Mouse (Mus musculus) liver, adult 2 months (tissue): ENCODE measurements around the gene Ndufb4. TPM values are rescaled to one million over a fixed set of nuclear protein-coding genes. Genes with fewer than 3 reads are reported as not detected.
"Not testable (repeated sequence)": the region's sequence is repeated elsewhere in the genome, so short reads cannot be mapped to it uniquely, and the experiment has no call there.

Experiments used
- DNase-seq: peaks from one replicate; pipeline ENCODE4 v3.0.0-alpha.2; 2011; ENCODE audit warnings: low read depth, low spot score; ENCODE audit errors: extremely low read depth
- H3K27ac ChIP-seq: fragments of 200-500 bp; replicated peaks from 2 replicates; pipeline ENCODE4 v1.5.1; 2012; ENCODE audit warnings: low read depth, mild to moderate bottlenecking, control low read depth, inconsistent platforms, low read length; ENCODE audit not compliant: insufficient read depth
- H3K27me3 ChIP-seq: fragments of 200-500 bp; 2 replicates; pipeline ENCODE4 v1.6.1; 2012; ENCODE audit warnings: mild to moderate bottlenecking, moderate library complexity, low read length, inconsistent platforms; ENCODE audit not compliant: control insufficient read depth, insufficient read depth
- H3K36me3 ChIP-seq: fragments of 200-500 bp; 2 replicates; pipeline ENCODE4 v1.6.1; 2012; ENCODE audit warnings: low read length, inconsistent platforms; ENCODE audit not compliant: control insufficient read depth, insufficient read depth
- H3K4me1 ChIP-seq: fragments of 200-500 bp; 2 replicates; pipeline ENCODE4 v1.6.1; 2011; ENCODE audit warnings: low read length; ENCODE audit not compliant: control insufficient read depth, insufficient read depth
- H3K4me3 ChIP-seq: fragments of 200-500 bp; 2 replicates; pipeline ENCODE4 v1.5.1; 2011; ENCODE audit warnings: low read depth, mild to moderate bottlenecking, control low read depth, low read length, moderate library complexity; ENCODE audit not compliant: insufficient read depth
- H3K79me2 ChIP-seq: fragments of 200-500 bp; 2 replicates; pipeline ENCODE4 v1.6.1; 2012; ENCODE audit warnings: inconsistent platforms, mild to moderate bottlenecking, low read length, moderate library complexity; ENCODE audit not compliant: control insufficient read depth, insufficient read depth
- H3K9ac ChIP-seq: fragments of 200-500 bp; 2 replicates; pipeline ENCODE4 v1.6.1; 2012; ENCODE audit warnings: low read depth, mild to moderate bottlenecking, control low read depth, inconsistent platforms, low read length
- CTCF ChIP-seq: fragments of 200-500 bp; IDR thresholded peaks from 2 replicates; pipeline ENCODE4 v1.5.1; 2011; ENCODE audit warnings: low read depth, low read length, control low read depth
- POLR2A ChIP-seq: fragments of 200-500 bp; IDR thresholded peaks from 2 replicates; pipeline ENCODE4 v1.6.1; 2011; ENCODE audit warnings: low read length, control low read depth; ENCODE audit not compliant: insufficient read depth; ENCODE audit errors: extremely low read depth
- WGBS: fragments of 180-500 bp; shearing (Covaris S2); methylation state at CpG from one replicate; pipeline ENCODE4 v1.1.7; 2018; 5-methylcytosine and 5-hydroxymethylcytosine counted together
- polyA plus RNA-seq: library from polyadenylated mRNA; depleted of rRNA; stranded (reverse); fragments of >200 nt; gene quantifications from 2 replicates; pipeline ENCODE4 v1.2.3, GENCODE M21; 2012
- total RNA-seq: library from RNA; depleted of rRNA; stranded (reverse); fragments of >200 nt; gene quantifications from 2 replicates; pipeline ENCODE4 v1.2.3, GENCODE M21; 2014

Ndufb4 gene
- total and polyA plus RNA-seq, 2 experiments = 54.4 to 79.9 TPM

DNA sequence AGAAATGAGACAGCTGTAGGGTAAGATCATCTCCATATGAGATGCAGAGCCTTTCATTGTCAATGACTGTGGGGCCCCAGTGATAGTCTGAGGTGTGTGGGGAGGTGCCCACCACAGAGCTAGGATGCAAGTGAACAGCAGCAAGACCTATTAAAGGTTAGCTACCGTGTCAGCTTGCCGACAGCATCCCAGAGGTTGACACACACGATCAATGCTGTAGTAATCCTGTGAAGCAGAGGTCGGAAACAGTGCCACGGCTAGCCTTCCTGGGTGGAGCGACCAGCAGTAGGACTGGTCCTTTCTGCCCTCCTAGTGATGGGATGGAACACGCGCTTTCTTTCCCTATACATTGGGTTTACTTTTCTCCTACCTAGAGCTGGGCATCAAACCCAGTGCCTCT is 9.0 kb downstream of the Ndufb4 start:
- Histone ChIP-seq H3K27me3 (no peaks in the 10 kb centered on the region), H3K4me1 (no peaks in the 10 kb centered on the region; the same call in 1 of the 2 replicates), H3K79me2 (peaks cover under 1% of the 10 kb centered on the region; the same call in 1 of the 2 replicates), H3K9ac (no peak overlapping the region), H3K36me3 (peaks cover 17% of the 10 kb centered on the region), H3K4me3 (no peak overlapping the region), H3K27ac (no peak overlapping the region)
- DNase-seq = no peak
- TF ChIP-seq CTCF (0 out of 2 replicates have a peak, but pooled peaks have one; percentile 1), POLR2A (no peak)
- 69% methylated on average over 8 of the region's 8 CpGs for WGBS

DNA sequence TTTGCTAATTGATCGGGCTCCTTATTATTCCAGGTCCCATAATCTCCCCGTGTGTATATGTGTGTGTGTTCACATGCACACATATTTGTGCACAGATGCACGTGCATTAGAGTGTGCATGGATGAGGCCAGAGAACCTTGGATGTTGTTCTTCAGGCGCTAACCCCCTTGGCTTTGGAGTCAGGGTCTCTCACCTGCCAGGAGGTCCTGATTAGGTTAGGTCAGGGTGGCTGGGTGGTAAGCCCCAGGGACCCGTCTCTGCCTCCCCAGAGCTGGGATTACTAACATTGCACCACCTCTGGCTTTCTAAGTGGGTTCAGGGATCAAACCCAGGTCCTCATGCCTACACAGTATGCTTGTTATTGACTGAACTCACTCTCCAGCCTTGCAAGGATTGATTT is 9.8 kb downstream of the Ndufb4 start:
- Histone ChIP-seq H3K27ac (no peak overlapping the region), H3K36me3 (peaks cover 17% of the 10 kb centered on the region), H3K27me3 (no peaks in the 10 kb centered on the region), H3K4me3 (no peak overlapping the region), H3K9ac (no peak overlapping the region), H3K79me2 (no peaks in the 10 kb centered on the region), H3K4me1 (no peaks in the 10 kb centered on the region; the same call in 1 of the 2 replicates)
- no peak for TF ChIP-seq CTCF
- no peak for TF ChIP-seq POLR2A
- no peak for DNase-seq
- WGBS = 84% methylated on average over 5 of the region's 5 CpGs

GRCm38 (mm10) chr16:37640522-37640921 is 13.7 kb downstream of the Ndufb4 start:
- not testable (repeated sequence) for H3K36me3 ChIP-seq, H3K27me3 ChIP-seq, H3K4me3 ChIP-seq, H3K79me2 ChIP-seq, DNase-seq, H3K9ac ChIP-seq, H3K4me1 ChIP-seq, H3K27ac ChIP-seq

- H3K27ac ChIP-seq = no peak overlapping the region
- no peak overlapping the region for H3K4me3 ChIP-seq
- DNase-seq = no peak
- no peaks in the 10 kb centered on the region; the same call in 1 of the 2 replicates for H3K4me1 ChIP-seq
- H3K9ac ChIP-seq = no peak overlapping the region
- peaks cover 3% of the 10 kb centered on the region for H3K36me3 ChIP-seq
- no peak for TF ChIP-seq POLR2A
- no peak for TF ChIP-seq CTCF
- H3K79me2 ChIP-seq = no peaks in the 10 kb centered on the region
- H3K27me3 ChIP-seq = no peaks in the 10 kb centered on the region
These were observed 16.5 kb downstream of the Ndufb4 start for GRCm38 (mm10) chr16:37637802-37638201.

DNA sequence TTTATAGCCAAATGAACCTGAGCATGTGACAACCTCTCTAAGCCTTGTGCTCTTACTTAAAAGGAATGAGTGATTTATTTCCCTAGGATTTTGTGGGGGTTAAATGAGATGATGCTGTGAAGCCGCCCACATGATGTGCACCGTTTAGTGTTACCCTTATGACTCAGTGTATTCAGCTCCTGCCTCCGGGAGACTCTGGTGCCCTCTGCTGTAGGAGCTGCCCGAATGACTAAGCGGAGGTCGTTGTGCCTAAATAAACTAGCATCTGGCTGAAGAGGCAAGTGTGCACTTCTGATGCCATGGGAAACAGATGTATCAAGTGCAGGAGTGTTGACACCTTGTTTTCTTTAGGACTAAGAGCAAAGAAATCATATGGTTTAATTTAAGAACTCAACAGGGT is 18.1 kb downstream of the Ndufb4 start:
- H3K27me3 ChIP-seq = no peaks in the 10 kb centered on the region
- H3K27ac ChIP-seq = no peak overlapping the region
- peaks cover 19% of the 10 kb centered on the region for H3K36me3 ChIP-seq
- TF ChIP-seq POLR2A (no peak), CTCF (peak; percentile 72)
- peak; percentile 54 for DNase-seq
- no peak overlapping the region for H3K4me3 ChIP-seq
- H3K9ac ChIP-seq = no peak overlapping the region
- WGBS = 33% methylated on average over 6 of the region's 6 CpGs
- no peaks in the 10 kb centered on the region for H3K4me1 ChIP-seq
- H3K79me2 ChIP-seq = no peaks in the 10 kb centered on the region

DNA sequence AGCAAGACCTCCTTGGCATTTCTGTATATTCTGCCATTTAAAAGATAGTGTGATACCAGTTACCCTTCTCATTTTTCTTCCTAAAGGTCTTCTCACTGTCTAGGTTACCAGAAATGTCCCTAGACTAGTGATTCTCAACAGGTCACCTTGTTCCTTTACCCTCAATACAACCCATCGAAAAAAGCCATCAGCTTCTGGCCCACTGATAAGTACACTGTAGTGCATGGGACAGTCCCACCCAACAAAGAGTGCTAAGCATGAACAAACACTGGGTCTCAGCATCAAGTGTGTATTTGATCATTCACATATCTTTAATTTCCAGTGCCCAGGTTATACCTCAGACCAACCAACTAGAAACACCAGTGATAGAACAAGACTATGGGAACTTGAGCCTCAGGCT is 19.2 kb downstream of the Ndufb4 start:
- Histone ChIP-seq H3K27ac (no peak overlapping the region), H3K9ac (no peak overlapping the region), H3K36me3 (peaks cover 30% of the 10 kb centered on the region), H3K79me2 (no peaks in the 10 kb centered on the region), H3K4me1 (no peaks in the 10 kb centered on the region), H3K4me3 (no peak overlapping the region), H3K27me3 (no peaks in the 10 kb centered on the region)
- no peak for DNase-seq
- TF ChIP-seq CTCF (no peak), POLR2A (no peak)
- WGBS = 87% methylated on average over 1 of the region's 1 CpGs

DNA sequence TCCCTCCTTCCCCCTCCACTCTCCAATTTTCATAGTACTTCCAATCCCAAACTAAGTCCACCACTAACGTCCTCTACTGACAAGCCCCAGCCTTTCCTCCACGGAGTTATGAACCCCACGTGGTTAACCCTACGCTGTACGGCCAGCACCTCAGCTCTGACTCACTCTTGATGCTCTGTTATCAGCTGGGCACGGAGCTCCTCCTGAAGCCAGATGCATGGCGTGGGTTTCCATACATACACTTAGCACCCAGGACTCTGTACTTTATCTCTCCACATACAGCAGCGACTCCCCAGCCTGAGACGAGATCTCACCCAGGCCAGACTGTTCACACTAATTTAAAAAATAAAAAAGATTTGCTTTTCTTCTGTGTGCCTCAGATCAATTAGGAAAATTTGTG is 19.7 kb downstream of the Ndufb4 start:
- Histone ChIP-seq H3K36me3 (peaks cover 35% of the 10 kb centered on the region), H3K9ac (no peak overlapping the region), H3K27me3 (no peaks in the 10 kb centered on the region), H3K27ac (no peak overlapping the region), H3K79me2 (no peaks in the 10 kb centered on the region), H3K4me1 (no peaks in the 10 kb centered on the region), H3K4me3 (no peak overlapping the region)
- TF ChIP-seq POLR2A (no peak), CTCF (no peak)
- WGBS = 69% methylated on average over 9 of the region's 9 CpGs
- no peak for DNase-seq
